Mouse (Mus musculus) left cerebral cortex, postnatal 14 days (tissue): ENCODE data around the gene Nkx1-1. TPM values are rescaled to one million over a fixed set of nuclear protein-coding genes. Genes with fewer than 3 reads are reported as not detected.

ENCODE experiments used
- DNase-seq, 2 experiments: peaks; one replicate each; pipeline ENCODE4 v3.0.0; 2021 to 2022; ENCODE audit warnings: low spot score in 2 of 2, mixed read lengths in 1 of 2
- intact Hi-C: fragments of 180-260 bp; cut with DNase I; formaldehyde crosslinking; loops from one replicate; pipeline ENCODE4 v1.15.1; 2025
- total RNA-seq, 2 experiments: library from RNA; stranded (reverse); gene quantifications; 2 replicates each; pipeline ENCODE4 v1.2.3; 2021

The Nkx1-1 gene
- total RNA-seq, 2 experiments from 2014 or later: not detected

- no peak for DNase-seq
- intact Hi-C loops: no loop called here
Observed at GRCm38 (mm10) chr5:33430511-33431172, 3.1 kb downstream of the Nkx1-1 start.

GRCm38 (mm10) chr5:33430106-33430505 lies 3.7 kb downstream of the Nkx1-1 start:
- intact Hi-C loops: no loop called here
- DNase-seq: no peak

GRCm38 (mm10) chr5:33427461-33427860 lies 6.3 kb downstream of the Nkx1-1 start:
- intact Hi-C loops: no loop called here
- no peak for DNase-seq

GRCm38 (mm10) chr5:33420313-33420712 lies 13.5 kb downstream of the Nkx1-1 start:
- DNase-seq: no peak

GRCm38 (mm10) chr5:33400819-33401218 lies 33.0 kb downstream of the Nkx1-1 start:
- intact Hi-C loops: no loop called here
- DNase-seq: no peak

More at GRCm38 (mm10) chr5:33420313-33420712, 13.5 kb downstream of the Nkx1-1 start:
- intact Hi-C loops: no loop called here

GRCm38 (mm10) chr5:33396828-33397227 lies 36.9 kb downstream of the Nkx1-1 start:
- intact Hi-C loops: loop anchor here (5.0 kb wide), 1 partner anchor 45 kb away; no protein-coding TSS in a partner anchor
- DNase-seq: peak in 1 of 2 experiments; percentile 14

GRCm38 (mm10) chr5:33395693-33396092 lies 38.1 kb downstream of the Nkx1-1 start:
- intact Hi-C loops: loop anchor here (5.0 kb wide), 1 partner anchor 47 kb away; no protein-coding TSS in a partner anchor
- peak in 1 of 2 experiments; percentile 15 for DNase-seq

GRCm38 (mm10) chr5:33393803-33394202 lies 40.0 kb downstream of the Nkx1-1 start:
- DNase-seq: peak; percentile 87 to 88
- intact Hi-C loops: loop anchor here (1.0 to 5.0 kb wide), 2 partner anchors 103 to 195 kb away; no protein-coding TSS in a partner anchor

- intact Hi-C loops: no loop called here
- DNase-seq: no peak
Observed at GRCm38 (mm10) chr5:33387550-33387949, 46.2 kb downstream of the Nkx1-1 start.

Other genes starting within 250 kb of the Nkx1-1 start
- gene Spon2, start 215.5 kb downstream of the Nkx1-1 start, total RNA-seq: 1 to 10 TPM in 1 of 2 experiments, under 1 TPM in 1; 0.55 to 1.1 TPM
- 100 to 1,000 TPM; 282 to 291 TPM for gene Ctbp1, start 159.0 kb downstream of the Nkx1-1 start, total RNA-seq
- gene Maea, start 98.5 kb downstream of the Nkx1-1 start, total RNA-seq: 10 to 100 TPM; 81.9 to 87.6 TPM
- gene Uvssa, start 55.4 kb downstream of the Nkx1-1 start, total RNA-seq: 1 to 10 TPM; 6.8 to 7.9 TPM
- gene Fam53a, start 195.7 kb upstream of the Nkx1-1 start, total RNA-seq: 10 to 100 TPM; 22.4 to 23.9 TPM
- 1 to 10 TPM in 1 of 2 experiments, under 1 TPM in 1; 0.72 to 1.3 TPM for gene Gm9903, start 195.9 kb upstream of the Nkx1-1 start, total RNA-seq
- gene Slbp, start 218.6 kb upstream of the Nkx1-1 start, total RNA-seq: 10 to 100 TPM; 23.6 to 27.7 TPM
- gene Tacc3, start 224.2 kb upstream of the Nkx1-1 start, total RNA-seq: 10 to 100 TPM in 1 of 2 experiments, 1 to 10 TPM in 1; 9.1 to 11.2 TPM
- gene Tmem129, start 224.4 kb upstream of the Nkx1-1 start, total RNA-seq: 10 to 100 TPM; 24.9 to 26.7 TPM